Mouse (Mus musculus): Measurements from ENCODE around the gene Zfp949. TPM values are rescaled to one million over a fixed set of nuclear protein-coding genes. Genes with fewer than 3 reads are reported as not detected.

The Zfp949 gene
- polyA plus RNA-seq (2012; ENCODE audit: insufficient read depth, insufficient read length, missing spikeins), result 8.0 and 9.7 TPM in 2 replicates

- 0 out of 2 replicates have a peak within 1 kb of the TSS, but pooled peaks have one; percentile 28 for H3K27ac ChIP-seq (ENCODE audit: insufficient read depth, low read depth, low read length)
- peaks cover 2% of the 10 kb centered on the region; the same call in 1 of the 2 replicates for H3K4me1 ChIP-seq (ENCODE audit: control insufficient read depth, insufficient read depth, low read length)
- H3K4me3 ChIP-seq (ENCODE audit: insufficient read depth, low read length), result peak within 1 kb of the TSS; percentile 99
- no peak for TF ChIP-seq CTCF (IDR thresholded peaks at IDR 0.05; ENCODE audit: low read depth, low read length)
- no peak for TF ChIP-seq POLR2A (IDR thresholded peaks at IDR 0.05; ENCODE audit: borderline replicate concordance, low read depth, low read length)
Observed at GRCm38 (mm10) chr9:88547851-88548613, at the start of gene Zfp949. TSS of gene Zfp949 (plus strand) at chr9:88548020.

DNA sequence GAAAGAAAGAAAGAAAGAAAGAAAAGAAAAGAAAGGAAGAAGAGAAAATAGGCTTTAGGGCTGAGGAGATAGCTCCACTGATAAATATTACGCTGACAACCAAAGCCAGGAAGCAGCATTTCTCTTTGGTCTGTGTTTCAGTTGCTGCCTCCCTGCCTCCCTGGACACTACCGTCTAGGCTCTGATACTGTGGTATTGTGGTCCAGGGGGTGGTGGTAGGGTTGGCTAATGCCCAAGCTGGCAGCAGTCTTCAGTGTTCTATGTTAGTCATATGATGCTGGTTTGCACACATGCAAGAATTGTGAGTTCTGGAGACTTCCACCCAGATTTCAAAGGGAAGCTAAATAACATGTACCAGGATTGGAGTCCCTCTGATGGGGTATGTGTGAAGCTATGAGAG lies 47.7 kb upstream of the Zfp949 start:
- Histone ChIP-seq H3K27ac (ENCODE audit: insufficient read depth, low read depth, low read length) (no peak overlapping the region), H3K4me3 (ENCODE audit: insufficient read depth, low read length) (no peak overlapping the region), H3K4me1 (ENCODE audit: control insufficient read depth, insufficient read depth, low read length) (no peaks in the 10 kb centered on the region)
- no peak for TF ChIP-seq CTCF (IDR thresholded peaks at IDR 0.05; ENCODE audit: low read depth, low read length)
- TF ChIP-seq POLR2A (IDR thresholded peaks at IDR 0.05; ENCODE audit: borderline replicate concordance, low read depth, low read length), result no peak

- H3K4me3 ChIP-seq (ENCODE audit: insufficient read depth, low read length), result no peak overlapping the region
- TF ChIP-seq POLR2A (IDR thresholded peaks at IDR 0.05; ENCODE audit: borderline replicate concordance, low read depth, low read length), result no peak
- TF ChIP-seq CTCF (IDR thresholded peaks at IDR 0.05; ENCODE audit: low read depth, low read length), result no peak
- H3K27ac ChIP-seq (ENCODE audit: insufficient read depth, low read depth, low read length), result no peak overlapping the region
Observed at GRCm38 (mm10) chr9:88501846-88502245, 46.0 kb upstream of the Zfp949 start.

GRCm38 (mm10) chr9:88515546-88515945 lies 32.3 kb upstream of the Zfp949 start:
- TF ChIP-seq POLR2A (IDR thresholded peaks at IDR 0.05; ENCODE audit: borderline replicate concordance, low read depth, low read length) (no peak), CTCF (IDR thresholded peaks at IDR 0.05; ENCODE audit: low read depth, low read length) (no peak)
- H3K4me3 ChIP-seq (ENCODE audit: insufficient read depth, low read length), result no peak overlapping the region
- no peaks in the 10 kb centered on the region for H3K4me1 ChIP-seq (ENCODE audit: control insufficient read depth, insufficient read depth, low read length)
- H3K27ac ChIP-seq (ENCODE audit: insufficient read depth, low read depth, low read length), result no peak overlapping the region

More at GRCm38 (mm10) chr9:88501846-88502245, 46.0 kb upstream of the Zfp949 start:
- no peaks in the 10 kb centered on the region for H3K4me1 ChIP-seq (ENCODE audit: control insufficient read depth, insufficient read depth, low read length)

DNA sequence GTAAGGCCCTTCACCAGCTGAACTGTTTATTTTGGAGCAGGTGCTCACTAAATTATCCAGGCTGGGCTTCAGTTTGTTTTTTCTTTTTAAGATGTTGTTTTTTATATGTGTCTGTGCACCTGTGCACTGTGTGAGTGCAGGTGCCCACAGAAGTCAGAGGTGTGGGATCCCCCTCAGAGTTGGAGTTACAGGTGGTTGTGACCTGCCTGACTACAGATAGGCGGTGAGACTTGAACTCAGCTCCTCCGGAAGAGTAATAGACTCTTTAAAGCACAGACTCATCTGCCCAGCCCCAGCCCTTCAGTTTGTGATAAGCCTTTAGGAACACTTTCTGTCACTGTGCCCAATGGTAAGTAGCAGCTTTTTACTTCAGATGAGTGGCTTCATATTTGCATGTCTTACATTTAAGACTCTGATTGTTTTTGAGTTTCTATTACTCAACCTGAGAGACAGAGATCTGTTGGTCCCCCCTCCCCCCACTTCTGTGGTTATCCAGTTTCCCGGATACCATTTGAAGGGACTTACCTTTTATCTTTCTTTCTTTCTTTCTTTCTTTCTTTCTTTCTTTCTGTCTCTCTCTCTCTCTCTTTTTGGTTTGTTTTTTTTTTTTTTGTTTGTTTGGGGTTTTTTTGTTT lies 31.3 kb upstream of the Zfp949 start:
- Histone ChIP-seq H3K27ac (ENCODE audit: insufficient read depth, low read depth, low read length) (no peak overlapping the region), H3K4me3 (ENCODE audit: insufficient read depth, low read length) (no peak overlapping the region), H3K4me1 (ENCODE audit: control insufficient read depth, insufficient read depth, low read length) (peaks cover 2% of the 10 kb centered on the region; the same call in 1 of the 2 replicates)
- no peak for TF ChIP-seq CTCF (IDR thresholded peaks at IDR 0.05; ENCODE audit: low read depth, low read length)
- TF ChIP-seq POLR2A (IDR thresholded peaks at IDR 0.05; ENCODE audit: borderline replicate concordance, low read depth, low read length), result no peak

GRCm38 (mm10) chr9:88519390-88520121 lies 28.3 kb upstream of the Zfp949 start:
- H3K4me3 ChIP-seq (ENCODE audit: insufficient read depth, low read length), result no peak overlapping the region
- H3K27ac ChIP-seq (ENCODE audit: insufficient read depth, low read depth, low read length), result no peak overlapping the region
- TF ChIP-seq CTCF (IDR thresholded peaks at IDR 0.05; ENCODE audit: low read depth, low read length) (no peak), POLR2A (IDR thresholded peaks at IDR 0.05; ENCODE audit: borderline replicate concordance, low read depth, low read length) (no peak)
- peaks cover 2% of the 10 kb centered on the region; the same call in 1 of the 2 replicates for H3K4me1 ChIP-seq (ENCODE audit: control insufficient read depth, insufficient read depth, low read length)

DNA sequence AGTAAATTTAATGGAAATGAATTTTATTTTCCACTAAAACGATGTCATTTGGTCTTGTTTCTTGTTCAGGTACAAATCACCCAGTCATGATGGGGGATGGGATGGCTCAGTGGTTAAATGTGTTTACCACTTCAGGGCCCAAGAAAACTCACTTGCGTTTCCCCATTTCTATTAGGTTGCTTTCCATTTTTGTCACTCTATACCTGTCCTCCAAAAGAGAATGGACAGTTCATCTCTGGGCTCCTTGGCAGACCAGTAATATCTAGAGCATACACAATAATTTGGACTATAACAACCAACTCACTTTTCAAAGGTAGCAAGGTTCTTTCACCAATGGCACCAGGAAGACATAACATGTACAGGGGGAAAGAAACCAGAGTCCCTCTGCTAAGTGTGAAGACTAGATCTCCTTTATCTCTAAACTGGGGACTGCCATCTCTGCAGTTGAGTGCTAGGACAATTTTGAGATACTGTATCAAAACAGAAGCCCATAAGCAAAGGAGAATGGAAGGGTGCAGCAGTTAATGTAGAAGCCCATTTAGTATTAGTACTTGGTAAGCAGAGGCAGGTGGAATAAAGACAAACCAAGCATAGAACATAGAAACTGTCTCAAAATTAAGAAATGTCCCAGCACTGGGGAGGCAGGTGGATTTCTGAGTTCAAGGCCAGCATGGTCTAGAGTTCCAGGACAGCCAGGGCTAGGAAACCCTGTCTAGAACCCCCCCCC lies 27.5 kb upstream of the Zfp949 start:
- H3K27ac ChIP-seq (ENCODE audit: insufficient read depth, low read depth, low read length), result no peak overlapping the region
- no peak for TF ChIP-seq CTCF (IDR thresholded peaks at IDR 0.05; ENCODE audit: low read depth, low read length)
- TF ChIP-seq POLR2A (IDR thresholded peaks at IDR 0.05; ENCODE audit: borderline replicate concordance, low read depth, low read length), result no peak
- H3K4me3 ChIP-seq (ENCODE audit: insufficient read depth, low read length), result no peak overlapping the region
- peaks cover 2% of the 10 kb centered on the region; the same call in 1 of the 2 replicates for H3K4me1 ChIP-seq (ENCODE audit: control insufficient read depth, insufficient read depth, low read length)

DNA sequence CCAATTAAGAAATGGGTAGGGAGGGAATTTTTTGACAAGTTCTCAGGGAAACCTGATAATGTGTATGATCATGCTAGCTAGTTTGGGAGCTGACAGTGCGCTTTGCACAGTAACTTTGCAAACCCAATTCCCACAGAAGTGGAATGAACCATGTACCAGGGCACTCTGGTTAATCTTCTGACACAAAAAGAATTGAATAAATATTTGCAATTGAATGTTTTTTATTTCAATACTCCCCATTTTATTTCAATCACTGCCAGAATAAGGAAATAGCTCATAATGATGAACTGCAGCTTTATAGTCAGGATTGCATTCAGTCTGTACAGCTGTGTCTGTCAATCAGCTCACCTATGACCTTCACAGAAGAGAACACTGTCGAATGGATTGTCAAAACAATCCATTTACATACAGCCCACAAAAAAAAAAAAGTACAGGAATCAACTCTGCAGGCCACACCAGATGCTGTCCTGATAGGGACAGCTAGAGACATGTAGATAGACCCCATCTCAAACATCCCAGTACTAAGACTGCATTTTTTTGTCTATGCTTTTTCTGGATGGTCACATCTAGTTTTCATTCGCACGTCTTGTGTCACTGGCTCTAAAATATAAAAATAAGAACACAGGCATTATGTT lies 26.9 kb upstream of the Zfp949 start:
- no peak for TF ChIP-seq CTCF (IDR thresholded peaks at IDR 0.05; ENCODE audit: low read depth, low read length)
- TF ChIP-seq POLR2A (IDR thresholded peaks at IDR 0.05; ENCODE audit: borderline replicate concordance, low read depth, low read length), result no peak
- Histone ChIP-seq H3K4me1 (ENCODE audit: control insufficient read depth, insufficient read depth, low read length) (peaks cover 2% of the 10 kb centered on the region; the same call in 1 of the 2 replicates), H3K27ac (ENCODE audit: insufficient read depth, low read depth, low read length) (no peak overlapping the region), H3K4me3 (ENCODE audit: insufficient read depth, low read length) (peak overlapping the region; percentile 92)

Measured in bone marrow macrophage, adult 2 months (primary cell).